Mouse (Mus musculus): ENCODE data around the gene Olfr582.

Gene Olfr582

GRCm38 (mm10) chr7:103037724-103038123 lies at the start of gene Olfr582:
Gene Olfr582, plus strand, starts transcription at chr7:103038024.
- no peak for DNase-seq (ENCODE audit: low spot score in 2 of 2)

GRCm38 (mm10) chr7:102989224-102989623 lies 48.6 kb upstream of the Olfr582 start, which contains the start of gene Olfr578:
Gene Olfr578, minus strand, starts transcription at chr7:102989324.
- DNase-seq (ENCODE audit: low spot score in 2 of 2): no peak

GRCm38 (mm10) chr7:103051000-103051399 lies 13.2 kb downstream of the Olfr582 start, which contains the start of gene Olfr583:
Gene Olfr583, plus strand, starts transcription at chr7:103051300.
- no peak for DNase-seq (ENCODE audit: low spot score in 2 of 2)

GRCm38 (mm10) chr7:103081585-103081984 lies 43.8 kb downstream of the Olfr582 start, which contains the start of gene Olfr584:
Gene Olfr584, plus strand, starts transcription at chr7:103081885.
- no peak for DNase-seq (ENCODE audit: low spot score in 2 of 2)
